Mouse (Mus musculus) stomach, embryonic 15.5 days (tissue): ENCODE data around the gene Ankrd28. TPM values are rescaled to one million over a fixed set of nuclear protein-coding genes. Genes with fewer than 3 reads are reported as not detected.
"Not testable (repeated sequence)": the region's sequence is repeated elsewhere in the genome, so short reads cannot be mapped to it uniquely, and the experiment has no call there.

Experiments used
- ATAC-seq: fragments of 200-750 bp; cut with Nextera tagmentation; 2 replicates; pipeline ENCODE4 v1.8.0; 2017; ENCODE audit warnings: low read depth, moderate number of reproducible peaks, moderate TSS enrichment; ENCODE audit not compliant: insufficient read depth, low FRiP score
- H3K27ac ChIP-seq: fragments of 300-500 bp; sonication (generic); 2 replicates; pipeline ENCODE4 v1.5.1; 2015; ENCODE audit warnings: mild to moderate bottlenecking, inconsistent platforms
- H3K27me3 ChIP-seq: fragments of 300-500 bp; sonication (generic); replicated peaks from 2 replicates; pipeline ENCODE4 v1.6.1; 2015; ENCODE audit warnings: inconsistent platforms
- H3K36me3 ChIP-seq: fragments of 300-500 bp; sonication (generic); 2 replicates; pipeline ENCODE4 v1.6.1; 2015; ENCODE audit warnings: inconsistent platforms
- H3K4me1 ChIP-seq: fragments of 300-500 bp; sonication (generic); 2 replicates; pipeline ENCODE4 v1.6.1; 2015; ENCODE audit warnings: inconsistent platforms
- H3K4me2 ChIP-seq: fragments of 300-500 bp; sonication (generic); 2 replicates; pipeline ENCODE4 v1.6.1; 2015; ENCODE audit warnings: mild to moderate bottlenecking, inconsistent platforms
- H3K4me3 ChIP-seq: fragments of 300-500 bp; sonication (generic); replicated peaks from 2 replicates; pipeline ENCODE4 v1.5.1; 2015; ENCODE audit warnings: inconsistent platforms
- H3K9ac ChIP-seq: fragments of 300-500 bp; sonication (generic); 2 replicates; pipeline ENCODE4 v1.6.1; 2015; ENCODE audit warnings: inconsistent platforms
- H3K9me3 ChIP-seq: fragments of 300-500 bp; sonication (generic); 2 replicates; pipeline ENCODE4 v1.6.1; 2016; ENCODE audit warnings: inconsistent platforms
- WGBS: fragments of 180-500 bp; shearing (Covaris S2); methylation state at CpG from one replicate; pipeline ENCODE4 v1.1.7; 2015; 5-methylcytosine and 5-hydroxymethylcytosine counted together
- polyA plus RNA-seq: library from polyadenylated mRNA; unstranded; fragments of >200 nt; fragmentation: Nextera tagmentation; extraction: Ambion mirVana; gene quantifications from 2 replicates; pipeline ENCODE4 v1.2.1, GENCODE M21; 2015

Ankrd28 gene
- polyA plus RNA-seq = 6.9 and 7.6 TPM in 2 replicates

DNA sequence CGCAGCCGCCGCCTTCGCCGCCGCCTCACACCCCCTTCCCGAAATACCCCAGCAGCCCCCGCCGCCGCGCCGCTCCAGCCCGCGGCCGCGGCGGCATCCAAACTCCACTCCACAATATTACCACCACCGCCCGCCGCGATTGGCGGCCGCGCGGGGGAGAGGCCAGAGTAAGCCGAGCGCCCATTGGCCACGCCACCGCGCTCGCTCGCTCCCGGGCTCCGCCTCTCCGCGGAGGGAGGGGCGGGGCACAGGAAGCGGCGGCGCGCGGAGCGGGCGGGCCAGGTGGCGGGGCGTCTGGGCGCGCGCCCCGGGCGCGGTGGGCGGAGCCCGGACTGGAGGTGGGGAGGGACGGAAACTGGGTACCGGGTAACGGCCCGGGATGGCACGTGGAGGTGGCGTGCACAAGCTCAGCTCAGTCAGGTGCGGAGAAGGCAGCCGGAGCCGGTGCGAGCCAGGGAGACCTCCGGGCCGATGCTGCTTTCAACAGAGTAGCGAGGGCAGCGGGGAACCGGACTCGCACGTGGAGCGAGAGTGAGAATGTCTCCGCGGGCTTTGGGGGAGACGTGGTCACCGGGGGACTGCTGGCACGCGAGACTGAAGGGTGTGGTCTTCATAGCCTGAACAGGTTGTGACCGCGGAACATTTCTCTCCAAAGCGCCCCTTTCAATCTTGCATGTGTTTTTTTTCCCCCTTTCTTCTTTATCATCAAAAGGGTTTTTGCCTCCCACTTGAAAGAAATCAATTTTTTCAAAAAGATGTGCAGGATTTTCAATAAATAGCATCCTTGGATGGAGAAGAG lies at the start of gene Ankrd28:
TSS of gene Ankrd28 (minus strand) at position 81 of the 799 bp plus-strand sequence.
- Histone ChIP-seq H3K27ac (peak within 1 kb of the TSS; percentile 94), H3K27me3 (no peaks in the 10 kb centered on the region), H3K9ac (peak within 1 kb of the TSS; percentile 83), H3K9me3 (no peaks in the 10 kb centered on the region), H3K4me3 (peak within 1 kb of the TSS; percentile 92), H3K36me3 (no peaks in the 10 kb centered on the region), H3K4me2 (peak within 1 kb of the TSS; percentile 90), H3K4me1 (0 out of 2 replicates have a peak, but pooled peaks cover 4% of the 10 kb centered on the region)
- peak; percentile 98 for ATAC-seq
- under 1% methylated on average over 60 of the region's 81 CpGs for WGBS

- Histone ChIP-seq H3K4me2 (no peak overlapping the region), H3K27ac (no peak overlapping the region), H3K9me3 (no peaks in the 10 kb centered on the region), H3K27me3 (no peaks in the 10 kb centered on the region), H3K9ac (no peak overlapping the region), H3K4me3 (no peak overlapping the region), H3K36me3 (no peaks in the 10 kb centered on the region), H3K4me1 (no peaks in the 10 kb centered on the region)
- WGBS = 82% methylated on average over 6 of the region's 6 CpGs
- ATAC-seq = no peak
These were observed 49.0 kb upstream of the Ankrd28 start for GRCm38 (mm10) chr14:31879456-31879855.

DNA sequence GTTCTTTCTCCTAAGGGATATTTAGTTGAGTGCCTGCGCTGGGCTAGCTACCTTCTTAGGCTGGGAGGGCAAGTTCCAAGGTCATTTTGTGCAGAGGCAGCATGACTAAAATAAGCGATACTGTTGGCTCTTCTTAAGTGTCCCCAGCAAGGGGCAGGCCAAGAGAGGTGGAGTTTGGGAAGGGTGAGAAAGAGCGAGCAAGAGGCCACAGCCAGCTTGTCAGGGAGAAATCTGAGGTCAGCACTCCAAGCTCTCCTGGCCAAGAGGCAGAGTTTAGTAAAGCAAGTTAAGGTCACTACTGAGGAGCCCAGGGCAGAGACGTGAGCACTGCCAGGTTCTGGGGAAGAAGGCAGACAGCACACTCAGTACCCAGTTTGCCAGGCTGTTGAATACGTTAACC lies 41.7 kb upstream of the Ankrd28 start:
- Histone ChIP-seq H3K27ac (no peak overlapping the region), H3K4me1 (no peaks in the 10 kb centered on the region), H3K36me3 (no peaks in the 10 kb centered on the region), H3K9me3 (no peaks in the 10 kb centered on the region), H3K9ac (no peak overlapping the region), H3K4me3 (no peak overlapping the region), H3K27me3 (no peaks in the 10 kb centered on the region), H3K4me2 (no peak overlapping the region)
- no peak for ATAC-seq
- WGBS = 69% methylated on average over 5 of the region's 5 CpGs

GRCm38 (mm10) chr14:31870436-31870835 lies 40.0 kb upstream of the Ankrd28 start:
- Histone ChIP-seq H3K27me3 (no peaks in the 10 kb centered on the region), H3K4me1 (no peaks in the 10 kb centered on the region), H3K9ac (no peak overlapping the region), H3K4me3 (no peak overlapping the region), H3K36me3 (no peaks in the 10 kb centered on the region), H3K9me3 (no peaks in the 10 kb centered on the region), H3K4me2 (no peak overlapping the region), H3K27ac (no peak overlapping the region)
- WGBS = 68% methylated on average over 5 of the region's 5 CpGs
- ATAC-seq = no peak

DNA sequence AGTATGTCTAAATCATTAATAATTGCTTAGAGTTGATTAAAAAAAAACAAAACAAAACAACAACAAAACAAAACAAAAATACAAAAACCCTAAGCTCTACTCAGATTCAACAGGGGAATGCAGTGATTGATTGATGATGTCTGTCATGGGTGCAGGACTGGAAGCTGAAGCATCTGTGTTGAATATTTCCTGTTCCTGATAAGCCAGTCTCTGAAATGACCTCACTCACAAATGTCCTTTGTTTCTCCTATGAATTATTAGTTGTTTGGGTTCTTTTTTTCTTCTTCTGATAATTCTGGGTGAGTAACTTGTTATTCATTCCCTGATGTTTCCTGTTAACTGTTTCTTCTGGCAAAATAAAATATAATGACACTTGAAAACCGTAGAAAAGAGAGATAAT lies 38.1 kb upstream of the Ankrd28 start:
- ATAC-seq = no peak
- 52% methylated on average over 1 of the region's 1 CpGs for WGBS
- no peak overlapping the region for H3K27ac ChIP-seq
- no peak overlapping the region for H3K4me3 ChIP-seq
- no peak overlapping the region for H3K4me2 ChIP-seq
- H3K27me3 ChIP-seq = no peaks in the 10 kb centered on the region
- no peak overlapping the region for H3K9ac ChIP-seq
- H3K36me3 ChIP-seq = no peaks in the 10 kb centered on the region
- H3K9me3 ChIP-seq = no peaks in the 10 kb centered on the region
- no peaks in the 10 kb centered on the region for H3K4me1 ChIP-seq

DNA sequence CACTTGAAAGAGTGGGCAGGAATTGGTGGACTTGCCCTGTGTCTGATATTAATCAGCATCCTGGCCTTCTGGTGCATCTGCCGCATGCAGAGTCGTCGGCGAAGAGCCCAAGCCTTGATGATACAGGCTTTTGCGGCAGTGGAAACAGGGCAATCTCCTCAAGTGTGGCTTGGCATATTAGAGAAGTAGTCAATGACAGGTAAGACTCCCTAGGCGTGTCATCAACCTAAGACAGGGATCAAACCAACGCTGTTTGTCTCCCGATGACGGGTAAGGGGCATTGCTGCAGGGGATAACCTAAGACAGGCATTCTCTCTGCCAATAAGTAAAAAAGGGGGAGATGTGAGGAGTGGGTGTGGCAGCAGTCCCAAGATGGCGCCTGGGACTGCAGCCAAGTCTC lies 35.9 kb upstream of the Ankrd28 start:
- not testable (repeated sequence) for H3K9ac ChIP-seq, ATAC-seq, H3K4me2 ChIP-seq, H3K4me1 ChIP-seq, H3K4me3 ChIP-seq, H3K36me3 ChIP-seq, H3K9me3 ChIP-seq, H3K27ac ChIP-seq, H3K27me3 ChIP-seq
- WGBS = 94% methylated on average over 10 of the region's 10 CpGs

- H3K9ac ChIP-seq = no peak overlapping the region
- no peak overlapping the region for H3K27ac ChIP-seq
- H3K4me3 ChIP-seq = no peak overlapping the region
- no peak for ATAC-seq
- H3K4me2 ChIP-seq = no peak overlapping the region
- no peaks in the 10 kb centered on the region for H3K9me3 ChIP-seq
- no peaks in the 10 kb centered on the region for H3K27me3 ChIP-seq
- H3K4me1 ChIP-seq = no peaks in the 10 kb centered on the region
- no peaks in the 10 kb centered on the region for H3K36me3 ChIP-seq
- WGBS = 94% methylated on average over 2 of the region's 2 CpGs
These were observed 28.2 kb upstream of the Ankrd28 start for GRCm38 (mm10) chr14:31858679-31859078.

DNA sequence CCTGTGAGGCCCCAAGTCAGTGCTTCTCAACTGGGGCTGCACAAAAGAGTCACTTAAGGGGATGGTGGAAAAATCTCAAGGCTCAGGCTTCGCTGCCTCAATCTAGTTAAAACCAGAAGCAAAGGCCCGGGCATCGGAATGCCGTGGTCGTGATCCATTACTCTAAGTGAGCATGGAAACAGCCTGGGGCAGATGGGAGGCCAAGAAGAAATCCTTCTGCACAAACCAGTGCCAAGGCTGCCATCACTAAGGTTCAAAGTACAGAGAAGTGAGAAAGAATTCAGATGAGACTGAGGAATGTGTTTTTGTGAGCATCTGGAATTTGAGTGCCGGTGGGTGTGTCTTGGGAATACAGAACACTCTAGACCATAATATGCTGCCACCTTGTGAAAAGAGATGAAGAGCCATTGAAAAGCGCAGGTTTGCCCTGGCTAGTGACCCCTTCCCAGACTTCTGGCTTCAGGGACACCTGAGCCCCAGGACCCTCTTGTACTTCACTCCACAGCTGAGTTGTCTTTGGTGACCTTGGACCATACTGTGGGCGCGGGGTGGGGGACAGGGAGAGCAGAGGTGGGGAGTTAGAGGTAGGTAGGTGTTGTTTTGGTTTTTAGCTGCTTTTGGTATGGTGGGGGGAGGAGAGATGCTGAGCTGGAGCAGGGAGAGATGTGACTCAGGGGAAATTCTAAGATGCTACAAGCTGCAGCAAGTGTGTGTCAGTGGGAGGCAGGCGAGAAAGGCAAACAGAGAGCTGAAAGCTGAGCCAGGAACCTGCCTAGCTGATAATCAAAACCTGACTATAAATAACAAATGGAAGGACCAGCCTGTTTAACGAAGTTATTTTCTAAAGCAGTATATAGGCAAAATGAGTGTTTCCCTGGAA lies 26.9 kb upstream of the Ankrd28 start:
- 65% methylated on average over 11 of the region's 11 CpGs for WGBS
- H3K27me3 ChIP-seq = no peaks in the 10 kb centered on the region
- no peak overlapping the region for H3K4me2 ChIP-seq
- H3K4me1 ChIP-seq = no peaks in the 10 kb centered on the region
- no peaks in the 10 kb centered on the region for H3K36me3 ChIP-seq
- no peak overlapping the region for H3K9ac ChIP-seq
- no peak for ATAC-seq
- no peak overlapping the region for H3K4me3 ChIP-seq
- H3K9me3 ChIP-seq = no peaks in the 10 kb centered on the region
- no peak overlapping the region for H3K27ac ChIP-seq

DNA sequence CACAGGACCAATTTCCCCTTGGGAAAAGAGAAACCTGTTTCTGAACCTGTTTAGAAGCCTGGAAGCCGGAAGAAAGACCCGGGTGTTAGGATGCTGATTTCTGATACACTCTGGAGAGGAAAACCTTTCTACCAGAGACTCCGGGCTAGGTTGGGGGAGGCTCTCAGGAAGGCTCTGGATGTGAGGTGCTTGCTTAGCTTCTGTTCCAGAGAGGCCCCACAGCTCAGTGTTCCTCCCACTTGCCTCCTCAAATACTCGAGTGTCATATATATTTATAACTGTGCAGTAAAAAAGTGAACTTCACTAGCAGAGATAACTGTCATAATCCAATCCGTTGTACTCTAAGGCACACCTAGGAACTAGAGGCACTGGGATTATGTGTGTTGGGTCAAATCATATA lies 25.6 kb upstream of the Ankrd28 start:
- no peak overlapping the region for H3K4me2 ChIP-seq
- H3K9ac ChIP-seq = no peak overlapping the region
- no peaks in the 10 kb centered on the region for H3K9me3 ChIP-seq
- H3K27me3 ChIP-seq = no peaks in the 10 kb centered on the region
- no peak for ATAC-seq
- 67% methylated on average over 5 of the region's 5 CpGs for WGBS
- H3K4me1 ChIP-seq = no peaks in the 10 kb centered on the region
- H3K4me3 ChIP-seq = no peak overlapping the region
- H3K36me3 ChIP-seq = no peaks in the 10 kb centered on the region
- H3K27ac ChIP-seq = no peak overlapping the region

- H3K36me3 ChIP-seq = no peaks in the 10 kb centered on the region
- 75% methylated on average over 4 of the region's 4 CpGs for WGBS
- ATAC-seq = no peak
These were observed 24.2 kb upstream of the Ankrd28 start for GRCm38 (mm10) chr14:31854667-31855066.

GRCm38 (mm10) chr14:31843571-31843970 lies 13.1 kb upstream of the Ankrd28 start:
- H3K9me3 ChIP-seq = no peaks in the 10 kb centered on the region
- no peak overlapping the region for H3K9ac ChIP-seq
- H3K4me3 ChIP-seq = no peak overlapping the region
- ATAC-seq = no peak
- WGBS = 46% methylated on average over 4 of the region's 4 CpGs
- no peak overlapping the region for H3K27ac ChIP-seq
- no peaks in the 10 kb centered on the region for H3K36me3 ChIP-seq
- no peaks in the 10 kb centered on the region for H3K4me1 ChIP-seq
- no peak overlapping the region for H3K4me2 ChIP-seq
- no peaks in the 10 kb centered on the region for H3K27me3 ChIP-seq

More at GRCm38 (mm10) chr14:31854667-31855066, 24.2 kb upstream of the Ankrd28 start:
- Histone ChIP-seq H3K4me3 (no peak overlapping the region), H3K4me1 (no peaks in the 10 kb centered on the region), H3K27ac (no peak overlapping the region), H3K4me2 (no peak overlapping the region), H3K9ac (no peak overlapping the region), H3K27me3 (no peaks in the 10 kb centered on the region), H3K9me3 (no peaks in the 10 kb centered on the region)

- Histone ChIP-seq H3K9me3 (no peaks in the 10 kb centered on the region), H3K36me3 (no peaks in the 10 kb centered on the region), H3K27me3 (no peaks in the 10 kb centered on the region), H3K9ac (no peak overlapping the region), H3K4me2 (no peak overlapping the region), H3K4me3 (no peak overlapping the region), H3K4me1 (0 out of 2 replicates have a peak, but pooled peaks cover 4% of the 10 kb centered on the region), H3K27ac (no peak overlapping the region)
- WGBS = 41% methylated on average over 4 of the region's 4 CpGs
- no peak for ATAC-seq
These were observed 1.6 kb upstream of the Ankrd28 start for GRCm38 (mm10) chr14:31832022-31832421.
